Mouse (Mus musculus) neural tube, embryonic 10.5 days (tissue): ENCODE measurements around the gene Noc4l.

Source experiments
- DNase-seq: peaks from one replicate; pipeline ENCODE4 v3.0.0-alpha.2; 2017; ENCODE audit warnings: low spot score; ENCODE audit errors: extremely low spot score

Noc4l gene

GRCm38 (mm10) chr5:110609425-110609824 is 43.8 kb downstream of the Noc4l start:
- no peak for DNase-seq

- no peak for DNase-seq
Observed at GRCm38 (mm10) chr5:110608941-110609340, 44.3 kb downstream of the Noc4l start.

GRCm38 (mm10) chr5:110608336-110608735 is 44.9 kb downstream of the Noc4l start:
- DNase-seq = no peak

GRCm38 (mm10) chr5:110607767-110608166 is 45.5 kb downstream of the Noc4l start:
- DNase-seq = no peak

- DNase-seq = no peak
Observed at GRCm38 (mm10) chr5:110605531-110606221, 47.5 kb downstream of the Noc4l start.

GRCm38 (mm10) chr5:110604311-110604710 is 48.9 kb downstream of the Noc4l start:
- DNase-seq = no peak

- no peak for DNase-seq
Observed at GRCm38 (mm10) chr5:110603016-110603685, 50.1 kb downstream of the Noc4l start.
